Mouse (Mus musculus): Measurements from ENCODE around the gene Adamts7. TPM values are rescaled to one million over a fixed set of nuclear protein-coding genes. Genes with fewer than 3 reads are reported as not detected.

The Adamts7 gene
- polyA plus RNA-seq, 1 experiment from 2014 or later = 8.7 TPM

Other genes starting within 250 kb of the Adamts7 start
- gene Ctsh, start 108.9 kb upstream of the Adamts7 start, polyA plus RNA-seq (2014; fragmentation: Nextera tagmentation; extraction: Ambion mirVana) = 29.4 and 30.8 TPM in 2 replicates
- gene Morf4l1, start 48.3 kb upstream of the Adamts7 start, polyA plus RNA-seq (2014; fragmentation: Nextera tagmentation; extraction: Ambion mirVana) = 557 and 572 TPM in 2 replicates
- 7.5 and 8.1 TPM in 2 replicates for gene Tbc1d2b, start 107.7 kb downstream of the Adamts7 start, polyA plus RNA-seq (2014; fragmentation: Nextera tagmentation; extraction: Ambion mirVana)